Mouse (Mus musculus) small intestine, adult 2 months (tissue): ENCODE measurements around the gene Selenot.

Source experiments
- CTCF ChIP-seq: fragments of 200-500 bp; IDR thresholded peaks from 2 replicates; pipeline ENCODE4 v1.5.1; 2012; ENCODE audit warnings: low read depth, mild to moderate bottlenecking, control low read depth, inconsistent platforms, low read length, moderate library complexity, mixed read lengths; ENCODE audit not compliant: insufficient replicate concordance, insufficient read length; ENCODE audit errors: extremely low read depth
- POLR2A ChIP-seq: fragments of 200-500 bp; IDR thresholded peaks from 2 replicates; pipeline ENCODE4 v1.6.1; 2012; ENCODE audit warnings: low read depth, mild to moderate bottlenecking, control low read depth, inconsistent platforms, low read length, moderate library complexity

GRCm38 (mm10) chr3:58631693-58632092, 55.3 kb downstream of the Selenot start:
- TF ChIP-seq POLR2A (no peak), CTCF (no peak)
